Mouse (Mus musculus): ENCODE data around the gene Dbndd2.

DNA sequence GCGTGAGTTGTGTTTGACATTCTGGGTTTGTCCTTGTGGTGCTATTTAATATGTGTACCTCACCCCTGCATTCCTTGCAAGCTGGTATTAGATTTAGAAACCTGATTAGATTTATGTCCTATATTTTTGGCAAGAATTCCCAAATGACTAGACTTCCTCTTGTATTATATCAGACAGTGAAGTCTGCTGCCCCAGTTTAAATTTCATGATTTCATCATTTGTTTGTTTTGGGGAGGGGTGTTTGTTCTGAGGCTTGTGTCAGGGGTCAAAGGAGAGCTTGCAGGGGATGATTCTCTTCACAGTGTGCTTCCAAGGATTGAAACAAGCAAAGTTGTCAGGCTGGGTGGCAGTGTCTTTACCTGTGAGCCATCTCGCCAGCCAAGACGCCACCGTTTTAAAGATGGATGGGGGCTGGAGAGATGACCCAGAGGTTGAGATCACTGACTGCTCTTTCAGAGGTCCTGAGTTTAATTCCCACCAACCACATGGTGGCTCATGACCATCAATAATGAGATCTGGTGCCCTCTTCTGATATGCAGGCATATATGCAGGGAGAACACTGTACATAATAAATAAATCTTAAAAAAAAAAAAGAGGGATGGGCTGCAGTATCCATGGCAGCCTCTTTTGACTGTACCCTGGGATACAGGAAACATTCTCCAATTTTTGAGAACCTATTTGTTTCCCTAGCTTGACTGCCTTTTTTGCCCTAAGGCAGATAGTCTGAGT, 19.9 kb downstream of the Dbndd2 start:
- TF ChIP-seq CTCF (IDR thresholded peaks at IDR 0.05) (no peak), EP300 (IDR thresholded peaks at IDR 0.05) (no peak)
